Comparison of ENCODE assay signal across 9 mouse cellular contexts in genomic region chr9:40191086-40191876, GRCm38 (mm10). TPM values are rescaled to one million over a fixed set of nuclear protein-coding genes. Genes with fewer than 3 reads are reported as not detected.
A peak's percentile ranks its signal among the peaks of the same experiment; 100 is the strongest.
DNase-seq lines count a peak whose midpoint lies in the region; ATAC-seq and TF ChIP-seq lines count a peak whose summit lies in the region.
"Had no signal": no experiment of that assay in that cellular context is flagged by ENCODE, and none has a peak within 500 bp of the region (broad histone marks: within the 10 kb centered on the region; RNA-seq: fewer than 3 reads in every experiment).

No protein-coding gene starts in this region.

- WGBS in kidney, embryonic 14.5 days, result 91% methylated on average over 8 of the region's 9 CpGs
- WGBS in hindbrain, embryonic 15.5 days, result 89% methylated on average over 9 of the region's 9 CpGs

- no peaks in the 10 kb centered on the region for H3K27me3 ChIP-seq in kidney, embryonic 14.5 days (ENCODE audit: control insufficient read depth, insufficient read depth, low read length)
- H3K27me3 ChIP-seq in hindbrain, embryonic 15.5 days, result no peaks in the 10 kb centered on the region
- H3K27me3 ChIP-seq in myocyte (ENCODE audit: control insufficient read depth, insufficient read depth, insufficient read length), result no peaks in the 10 kb centered on the region

- peak overlapping the region; percentile 82; the same call in 1 of the 2 replicates for H3K27ac ChIP-seq in kidney, embryonic 14.5 days (ENCODE audit: low read depth, low read length)
- H3K27ac ChIP-seq in brown adipose tissue, adult 24 weeks (replicated peaks; ENCODE audit: low read depth, low read length), result no peak overlapping the region
- H3K27ac ChIP-seq in hindbrain, embryonic 15.5 days (replicated peaks), result peak overlapping the region; percentile 78

- no peak for TF ChIP-seq POLR2A in myocyte (IDR thresholded peaks at IDR 0.05; ENCODE audit: insufficient read length, low read depth)

- H3K4me3 ChIP-seq in kidney, embryonic 14.5 days (ENCODE audit: low read length), result peak overlapping the region; percentile 66
- H3K4me3 ChIP-seq in brown adipose tissue, adult 24 weeks (ENCODE audit: insufficient read depth, low read depth, low read length), result peak overlapping the region; percentile 81
- peak overlapping the region; percentile 76 for H3K4me3 ChIP-seq in hindbrain, embryonic 15.5 days
- H3K4me3 ChIP-seq in myocyte, result peak overlapping the region; percentile 53

- DNase-seq in kidney, postnatal 36 days, result no peak
- DNase-seq in thymus, adult 18-20 months, result no peak
- DNase-seq in frontal cortex, postnatal 25 days (ENCODE audit: low spot score in 2 of 2), result no peak
- DNase-seq in kidney, adult 8-10 months, result no peak

- peaks cover 11% of the 10 kb centered on the region for H3K79me2 ChIP-seq in myocyte (ENCODE audit: control insufficient read depth, insufficient read depth)

- H3K36me3 ChIP-seq in kidney, embryonic 14.5 days (ENCODE audit: control insufficient read depth, insufficient read depth, low read length), result no peaks in the 10 kb centered on the region
- no peaks in the 10 kb centered on the region for H3K36me3 ChIP-seq in hindbrain, embryonic 15.5 days
- H3K36me3 ChIP-seq in myocyte (ENCODE audit: control insufficient read depth, insufficient read depth), result no peaks in the 10 kb centered on the region

- ATAC-seq in kidney, embryonic 14.5 days (ENCODE audit: low FRiP score, low TSS enrichment), result no peak
- ATAC-seq in hindbrain, embryonic 15.5 days (ENCODE audit: low FRiP score, low read depth), result no peak

- H3ac ChIP-seq in myocyte (ENCODE audit: control insufficient read depth, insufficient read length), result no peak overlapping the region

- H3K9me3 ChIP-seq in kidney, embryonic 14.5 days (ENCODE audit: control insufficient read depth, low read length), result no peaks in the 10 kb centered on the region
- H3K9me3 ChIP-seq in hindbrain, embryonic 15.5 days, result no peaks in the 10 kb centered on the region

- H3K4me2 ChIP-seq in kidney, embryonic 14.5 days (replicated peaks; ENCODE audit: low read depth, low read length), result peak overlapping the region; percentile 65
- H3K4me2 ChIP-seq in hindbrain, embryonic 15.5 days, result peak overlapping the region; percentile 71
- H3K4me2 ChIP-seq in myocyte (ENCODE audit: low read depth), result peak overlapping the region; percentile 76

- peaks cover 7% of the 10 kb centered on the region; the same call in 1 of the 2 replicates for H3K4me1 ChIP-seq in kidney, embryonic 14.5 days (ENCODE audit: control insufficient read depth, insufficient read depth, low read length)
- peaks cover 7% of the 10 kb centered on the region; the same call in 1 of the 2 replicates for H3K4me1 ChIP-seq in brown adipose tissue, adult 24 weeks (ENCODE audit: control insufficient read depth, insufficient read depth, insufficient read length, low read length)
- H3K4me1 ChIP-seq in hindbrain, embryonic 15.5 days (replicated peaks), result peaks cover 21% of the 10 kb centered on the region

- peak overlapping the region; percentile 84; the same call in 1 of the 2 replicates for H3K9ac ChIP-seq in kidney, embryonic 14.5 days (ENCODE audit: low read depth, low read length)
- H3K9ac ChIP-seq in hindbrain, embryonic 15.5 days, result peak overlapping the region; percentile 73; the same call in 1 of the 2 replicates

TF ChIP-seq in myocyte, 11 proteins besides CTCF, POLR2A, EP300 and RAD21:
- TF ChIP-seq MYOD1 (IDR thresholded peaks at IDR 0.05; ENCODE audit: control insufficient read depth in 1 of 3, insufficient read length in 2 of 3, low read depth in 2 of 3), result no peak
- TF ChIP-seq TCF3 (IDR thresholded peaks at IDR 0.05; ENCODE audit: insufficient read length, low read depth), result no peak
- no peak for TF ChIP-seq TCF12 (IDR thresholded peaks at IDR 0.05; ENCODE audit: insufficient read depth, poor library complexity, severe bottlenecking)
- no peak for TF ChIP-seq POLR2AphosphoS2 (IDR thresholded peaks at IDR 0.05; ENCODE audit: insufficient read length, low read depth)
- TF ChIP-seq SRF (IDR thresholded peaks at IDR 0.05; ENCODE audit: control insufficient read depth, insufficient read length, low read depth), result no peak
- no peak for TF ChIP-seq MAX (IDR thresholded peaks at IDR 0.05; ENCODE audit: low read depth)
- TF ChIP-seq CEBPB (IDR thresholded peaks at IDR 0.05; ENCODE audit: insufficient read depth, poor library complexity, severe bottlenecking), result no peak
- no peak for TF ChIP-seq MYOG (IDR thresholded peaks at IDR 0.05; ENCODE audit: control insufficient read depth in 1 of 3, insufficient read depth in 1 of 3, insufficient read length in 2 of 3, low read depth in 2 of 3)
- TF ChIP-seq E2F4 (IDR thresholded peaks at IDR 0.05; ENCODE audit: insufficient read depth), result no peak
- TF ChIP-seq REST (IDR thresholded peaks at IDR 0.05; ENCODE audit: insufficient read depth, insufficient read length), result no peak
- no peak for TF ChIP-seq USF1 (IDR thresholded peaks at IDR 0.05; ENCODE audit: low read depth)
TF ChIP-seq in myocyte: peak in this region for 0.

RNA-seq across cellular contexts. Expression of gene Zfp202, which starts 0.8 kb away (rescaled TPM):
- 7.2 and 8.5 TPM in 2 replicates for polyA plus RNA-seq in kidney, embryonic 14.5 days (2014; fragmentation: Nextera tagmentation; extraction: Ambion mirVana)
- 0.95 and 1.5 TPM in 2 replicates for polyA plus RNA-seq in brown adipose tissue, adult 24 weeks (2012; ENCODE audit: insufficient read depth, insufficient read length, missing spikeins)
- polyA plus RNA-seq in hindbrain, embryonic 15.5 days (2015; fragmentation: Nextera tagmentation; extraction: Ambion mirVana), result 10.3 and 10.9 TPM in 2 replicates
- polyA plus RNA-seq in myocyte (2012; fragmentation: generic; extraction: Trizol), result 2.4 TPM

RNA-seq across cellular contexts. Expression of gene Olfr986, which starts 10.6 kb away (rescaled TPM):
- polyA plus RNA-seq in kidney, embryonic 14.5 days (2014; fragmentation: Nextera tagmentation; extraction: Ambion mirVana), result not detected in 2 replicates
- polyA plus RNA-seq in brown adipose tissue, adult 24 weeks (2012; ENCODE audit: insufficient read depth, insufficient read length, missing spikeins), result not detected in 2 replicates
- not detected in 2 replicates for polyA plus RNA-seq in hindbrain, embryonic 15.5 days (2015; fragmentation: Nextera tagmentation; extraction: Ambion mirVana)
- polyA plus RNA-seq in myocyte (2012; fragmentation: generic; extraction: Trizol), result not detected
- polyA plus RNA-seq: liver, adult 2 months had no signal

RNA-seq across cellular contexts. Expression of gene Tmem225, which starts 43.4 kb away (rescaled TPM):
- polyA plus RNA-seq in kidney, embryonic 14.5 days (2014; fragmentation: Nextera tagmentation; extraction: Ambion mirVana), result not detected in 2 replicates
- polyA plus RNA-seq in brown adipose tissue, adult 24 weeks (2012; ENCODE audit: insufficient read depth, insufficient read length, missing spikeins), result not detected in 2 replicates
- polyA plus RNA-seq in hindbrain, embryonic 15.5 days (2015; fragmentation: Nextera tagmentation; extraction: Ambion mirVana), result not detected in 2 replicates
- polyA plus RNA-seq in myocyte (2012; fragmentation: generic; extraction: Trizol), result not detected
- polyA plus RNA-seq: liver, adult 2 months had no signal
